Mouse (Mus musculus) kidney, embryonic 15.5 days (tissue): ENCODE measurements around the gene Syt12. TPM values are rescaled to one million over a fixed set of nuclear protein-coding genes. Genes with fewer than 3 reads are reported as not detected.

Source experiments
- ATAC-seq: fragments of 200-750 bp; cut with Nextera tagmentation; replicated peaks from 2 replicates; pipeline ENCODE4 v1.8.0; 2017; ENCODE audit warnings: moderate TSS enrichment; ENCODE audit not compliant: low FRiP score
- H3K27ac ChIP-seq: fragments of 300-500 bp; sonication (generic); 2 replicates; pipeline ENCODE4 v1.5.1; 2015; ENCODE audit warnings: mild to moderate bottlenecking, inconsistent platforms
- H3K27me3 ChIP-seq: fragments of 300-500 bp; sonication (generic); 2 replicates; pipeline ENCODE4 v1.6.1; 2015; ENCODE audit warnings: inconsistent platforms
- H3K36me3 ChIP-seq: fragments of 300-500 bp; sonication (generic); 2 replicates; pipeline ENCODE4 v1.6.1; 2015; ENCODE audit warnings: inconsistent platforms
- H3K4me1 ChIP-seq: fragments of 300-500 bp; sonication (generic); 2 replicates; pipeline ENCODE4 v1.6.1; 2015; ENCODE audit warnings: inconsistent platforms
- H3K4me2 ChIP-seq: fragments of 300-500 bp; sonication (generic); 2 replicates; pipeline ENCODE4 v1.6.1; 2015; ENCODE audit warnings: moderate library complexity, mild to moderate bottlenecking, inconsistent platforms
- H3K4me3 ChIP-seq: fragments of 300-500 bp; sonication (generic); replicated peaks from 2 replicates; pipeline ENCODE4 v1.5.1; 2015; ENCODE audit warnings: mild to moderate bottlenecking, inconsistent platforms
- H3K9ac ChIP-seq: fragments of 300-500 bp; sonication (generic); 2 replicates; pipeline ENCODE4 v1.6.1; 2015; ENCODE audit warnings: mild to moderate bottlenecking, inconsistent platforms
- H3K9me3 ChIP-seq: fragments of 300-500 bp; sonication (generic); replicated peaks from 2 replicates; pipeline ENCODE4 v1.6.1; 2016; ENCODE audit warnings: inconsistent platforms
- WGBS: fragments of 180-500 bp; shearing (Covaris S2); methylation state at CpG from one replicate; pipeline ENCODE4 v1.1.7; 2015; ENCODE audit warnings: mixed read lengths; 5-methylcytosine and 5-hydroxymethylcytosine counted together
- polyA plus RNA-seq: library from polyadenylated mRNA; unstranded; fragments of >200 nt; fragmentation: Nextera tagmentation; extraction: Ambion mirVana; gene quantifications from 2 replicates; pipeline ENCODE4 v1.2.1, GENCODE M21; 2015

The Syt12 gene
- polyA plus RNA-seq, 1 experiment from 2014 or later: 2.9 TPM

DNA sequence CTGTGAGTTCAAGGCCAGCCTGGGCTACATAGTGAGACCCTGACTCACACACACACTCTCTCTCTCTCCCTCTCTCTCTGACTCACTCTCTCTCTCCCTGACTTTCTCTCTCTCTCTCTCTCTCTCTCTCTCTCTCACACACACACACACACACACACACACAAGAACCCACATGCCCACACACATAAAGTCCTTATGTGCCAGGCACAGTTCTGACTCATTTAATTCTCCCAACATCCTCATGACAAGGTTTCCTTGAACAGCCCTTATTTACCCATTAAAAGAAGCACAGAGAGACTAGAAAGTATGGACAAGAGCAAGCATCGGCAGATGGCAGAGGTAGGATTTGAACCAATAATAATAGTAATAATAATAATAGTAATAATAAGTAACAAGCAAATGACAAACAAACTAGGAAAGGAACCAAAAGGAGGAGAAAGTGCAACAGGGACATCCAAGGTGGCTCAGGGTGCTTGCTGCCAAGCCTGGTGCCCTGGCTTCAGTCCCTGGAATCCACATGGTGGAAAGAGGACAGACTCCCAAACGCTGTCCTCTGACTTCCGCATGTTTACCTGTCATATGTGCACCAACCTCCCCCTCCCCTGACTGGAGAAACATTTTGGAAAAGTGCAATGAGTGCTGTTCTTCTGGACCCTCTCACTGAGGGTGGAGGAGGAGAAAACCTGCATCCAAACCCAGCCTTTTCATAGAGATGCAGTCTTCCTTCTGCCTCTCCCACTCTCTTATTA is 5.0 kb upstream of the Syt12 start:
- Histone ChIP-seq H3K36me3 (no peaks in the 10 kb centered on the region), H3K4me2 (no peak overlapping the region), H3K27me3 (0 out of 2 replicates have a peak, but pooled peaks cover 4% of the 10 kb centered on the region), H3K27ac (no peak overlapping the region), H3K4me1 (peaks cover 25% of the 10 kb centered on the region), H3K9ac (no peak overlapping the region), H3K4me3 (no peak overlapping the region), H3K9me3 (no peaks in the 10 kb centered on the region)
- no peak for ATAC-seq
- 78% methylated on average over 3 of the region's 3 CpGs for WGBS

- no peak overlapping the region for H3K4me2 ChIP-seq
- no peak overlapping the region for H3K27ac ChIP-seq
- peaks cover 12% of the 10 kb centered on the region for H3K27me3 ChIP-seq
- H3K9ac ChIP-seq: no peak overlapping the region
- H3K36me3 ChIP-seq: no peaks in the 10 kb centered on the region
- WGBS: 42% methylated on average over 4 of the region's 4 CpGs
- H3K9me3 ChIP-seq: no peaks in the 10 kb centered on the region
- peaks cover 34% of the 10 kb centered on the region for H3K4me1 ChIP-seq
- no peak for ATAC-seq
- no peak overlapping the region for H3K4me3 ChIP-seq
These were observed 4.1 kb upstream of the Syt12 start for GRCm38 (mm10) chr19:4481326-4481725.

DNA sequence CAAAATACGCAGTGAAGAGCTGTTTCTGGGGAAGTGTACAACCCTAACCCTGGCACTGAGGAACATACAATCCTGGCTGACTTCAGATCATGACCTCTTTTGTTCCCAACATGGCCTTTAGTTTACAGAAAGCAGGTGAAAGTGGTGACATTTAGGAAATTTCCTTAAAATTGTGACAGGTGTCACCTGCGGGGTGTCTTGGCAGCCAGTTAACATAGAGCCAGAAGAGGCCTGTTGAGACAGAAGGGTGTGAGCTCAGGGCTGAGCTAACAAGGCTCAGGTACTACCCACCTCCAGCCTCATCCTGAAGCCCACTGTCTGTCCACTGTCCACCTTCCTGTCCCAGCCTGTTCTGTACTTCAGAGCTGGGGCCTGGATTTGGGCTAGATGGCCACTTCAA is 2.8 kb upstream of the Syt12 start:
- WGBS: 86% methylated on average over 2 of the region's 2 CpGs
- ATAC-seq: no peak

GRCm38 (mm10) chr19:4478190-4478516 is 906 bp upstream of the Syt12 start:
- H3K36me3 ChIP-seq: no peaks in the 10 kb centered on the region
- peak overlapping the region; percentile 100; the same call in 1 of the 2 replicates for H3K4me2 ChIP-seq
- H3K27ac ChIP-seq: no peak overlapping the region
- 50% methylated on average over 1 of the region's 1 CpGs for WGBS
- no peak overlapping the region for H3K9ac ChIP-seq
- H3K9me3 ChIP-seq: no peaks in the 10 kb centered on the region
- no peak for ATAC-seq
- H3K4me3 ChIP-seq: no peak overlapping the region
- peaks cover 32% of the 10 kb centered on the region for H3K27me3 ChIP-seq
- peaks cover 27% of the 10 kb centered on the region for H3K4me1 ChIP-seq

More for the DNA sequence above, 2.8 kb upstream of the Syt12 start:
- Histone ChIP-seq H3K4me2 (no peak overlapping the region), H3K9ac (no peak overlapping the region), H3K4me1 (peaks cover 36% of the 10 kb centered on the region), H3K27ac (no peak overlapping the region), H3K27me3 (peaks cover 25% of the 10 kb centered on the region), H3K36me3 (no peaks in the 10 kb centered on the region), H3K4me3 (no peak overlapping the region), H3K9me3 (no peaks in the 10 kb centered on the region)

- H3K4me3 ChIP-seq: peak overlapping the region; percentile 64
- H3K9ac ChIP-seq: peak overlapping the region; percentile 58
- H3K4me2 ChIP-seq: peak overlapping the region; percentile 100
- peaks cover 32% of the 10 kb centered on the region for H3K27me3 ChIP-seq
- WGBS: under 1% methylated on average over 68 of the region's 70 CpGs
- H3K4me1 ChIP-seq: peaks cover 27% of the 10 kb centered on the region
- peak; percentile 80 for ATAC-seq
- H3K27ac ChIP-seq: peak overlapping the region; percentile 37; the same call in 1 of the 2 replicates
- no peaks in the 10 kb centered on the region for H3K36me3 ChIP-seq
- H3K9me3 ChIP-seq: no peaks in the 10 kb centered on the region
These were observed 518 bp downstream of the Syt12 start for GRCm38 (mm10) chr19:4476601-4477257.

- Histone ChIP-seq H3K27me3 (peaks cover 32% of the 10 kb centered on the region), H3K9ac (no peak overlapping the region), H3K36me3 (no peaks in the 10 kb centered on the region), H3K4me3 (no peak overlapping the region), H3K4me1 (peaks cover 27% of the 10 kb centered on the region), H3K4me2 (no peak overlapping the region), H3K27ac (no peak overlapping the region), H3K9me3 (no peaks in the 10 kb centered on the region)
- WGBS: 62% methylated on average over 11 of the region's 11 CpGs
- ATAC-seq: no peak
These were observed 1.9 kb downstream of the Syt12 start for GRCm38 (mm10) chr19:4475224-4475925.

- 66% methylated on average over 3 of the region's 3 CpGs for WGBS
- peaks cover 27% of the 10 kb centered on the region for H3K4me1 ChIP-seq
These were observed 2.5 kb downstream of the Syt12 start for GRCm38 (mm10) chr19:4474739-4475138.

GRCm38 (mm10) chr19:4473549-4473948 is 3.7 kb downstream of the Syt12 start:
- Histone ChIP-seq H3K9me3 (no peaks in the 10 kb centered on the region), H3K4me2 (no peak overlapping the region), H3K27ac (no peak overlapping the region), H3K9ac (no peak overlapping the region), H3K27me3 (peaks cover 32% of the 10 kb centered on the region), H3K4me3 (no peak overlapping the region), H3K4me1 (peaks cover 27% of the 10 kb centered on the region), H3K36me3 (no peaks in the 10 kb centered on the region)
- no peak for ATAC-seq
- 90% methylated on average over 5 of the region's 5 CpGs for WGBS

More at GRCm38 (mm10) chr19:4474739-4475138, 2.5 kb downstream of the Syt12 start:
- H3K4me3 ChIP-seq: no peak overlapping the region
- peaks cover 32% of the 10 kb centered on the region for H3K27me3 ChIP-seq
- no peak overlapping the region for H3K27ac ChIP-seq
- no peak overlapping the region for H3K9ac ChIP-seq
- no peak overlapping the region for H3K4me2 ChIP-seq
- H3K9me3 ChIP-seq: no peaks in the 10 kb centered on the region
- no peaks in the 10 kb centered on the region for H3K36me3 ChIP-seq
- ATAC-seq: no peak

DNA sequence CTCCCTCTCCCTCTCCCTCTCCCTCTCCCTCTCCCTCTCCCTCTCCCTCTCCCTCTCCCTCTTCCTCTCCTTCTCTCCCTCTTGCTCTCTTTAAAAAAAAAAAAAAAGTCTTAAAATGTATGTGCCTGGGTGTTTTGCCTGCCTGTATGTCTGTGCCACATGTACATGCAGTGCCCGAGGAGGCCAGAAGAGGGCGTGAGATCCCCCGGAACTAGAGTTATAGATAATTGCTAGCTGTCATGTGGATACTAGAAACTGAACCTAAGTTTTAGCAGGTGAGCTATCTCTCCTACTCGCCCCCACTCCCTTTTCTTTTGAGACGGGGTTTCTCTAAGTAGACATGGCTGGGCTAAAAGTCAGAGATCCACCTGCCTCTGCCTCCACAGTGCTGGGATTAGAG is 8.9 kb downstream of the Syt12 start:
- H3K27me3 ChIP-seq: no peaks in the 10 kb centered on the region
- H3K27ac ChIP-seq: no peak overlapping the region
- H3K36me3 ChIP-seq: no peaks in the 10 kb centered on the region
- H3K4me3 ChIP-seq: no peak overlapping the region
- H3K9me3 ChIP-seq: no peaks in the 10 kb centered on the region
- H3K4me2 ChIP-seq: no peak overlapping the region
- H3K4me1 ChIP-seq: no peaks in the 10 kb centered on the region
- no peak for ATAC-seq
- no peak overlapping the region for H3K9ac ChIP-seq
- 35% methylated on average over 5 of the region's 5 CpGs for WGBS

GRCm38 (mm10) chr19:4464666-4465065 is 12.6 kb downstream of the Syt12 start:
- H3K27me3 ChIP-seq: no peaks in the 10 kb centered on the region
- 79% methylated on average over 4 of the region's 4 CpGs for WGBS
- no peaks in the 10 kb centered on the region for H3K36me3 ChIP-seq
- H3K4me3 ChIP-seq: no peak overlapping the region
- no peak overlapping the region for H3K4me2 ChIP-seq
- no peaks in the 10 kb centered on the region for H3K4me1 ChIP-seq
- H3K9me3 ChIP-seq: no peaks in the 10 kb centered on the region
- ATAC-seq: no peak
- no peak overlapping the region for H3K27ac ChIP-seq
- H3K9ac ChIP-seq: no peak overlapping the region

DNA sequence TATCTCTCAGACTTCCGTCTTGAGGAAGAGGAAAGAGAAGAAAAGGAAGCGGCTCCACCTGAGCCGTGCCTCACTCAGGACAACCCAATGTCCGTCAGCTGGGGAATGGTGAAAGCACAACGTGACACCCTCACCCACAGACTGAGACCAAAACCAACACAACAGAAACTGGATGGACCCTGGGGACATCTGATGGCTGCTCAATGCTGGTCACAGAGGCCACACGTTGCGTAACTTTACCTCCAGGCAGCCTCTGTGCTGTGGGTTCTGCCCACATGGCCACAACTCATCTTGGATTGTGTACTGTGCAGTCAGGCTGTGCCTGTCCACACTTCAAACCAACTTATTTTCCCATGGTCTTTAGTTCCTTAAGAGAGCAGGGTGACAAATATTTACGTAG is 15.3 kb downstream of the Syt12 start:
- Histone ChIP-seq H3K4me1 (peaks cover 3% of the 10 kb centered on the region), H3K9me3 (no peaks in the 10 kb centered on the region), H3K27ac (no peak overlapping the region), H3K4me3 (no peak overlapping the region), H3K4me2 (no peak overlapping the region), H3K36me3 (no peaks in the 10 kb centered on the region), H3K27me3 (no peaks in the 10 kb centered on the region), H3K9ac (no peak overlapping the region)
- 83% methylated on average over 8 of the region's 8 CpGs for WGBS
- ATAC-seq: no peak

DNA sequence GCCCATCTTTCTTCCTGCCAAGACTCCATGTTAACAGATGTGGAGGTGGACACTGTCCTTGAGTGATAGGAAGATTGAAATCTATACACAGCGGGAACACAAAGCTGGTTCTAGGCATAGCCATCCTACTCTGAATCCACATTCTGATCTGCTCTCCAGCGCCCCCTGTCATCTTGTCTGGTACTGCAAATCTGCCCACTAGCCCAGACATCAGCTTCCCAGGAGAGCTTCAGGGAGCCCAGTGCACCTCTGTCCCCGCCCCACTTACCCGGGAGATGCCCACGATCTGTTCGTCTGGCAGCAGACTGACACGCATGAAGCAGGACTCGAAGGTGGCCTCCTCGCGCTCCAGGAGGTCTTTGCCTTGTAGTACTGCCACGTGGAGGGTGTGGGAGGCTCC is 21.0 kb downstream of the Syt12 start:
- 15% methylated on average over 11 of the region's 11 CpGs for WGBS
- peak overlapping the region; percentile 37 for H3K4me2 ChIP-seq

More for the DNA sequence above, 21.0 kb downstream of the Syt12 start:
- H3K27ac ChIP-seq: no peak overlapping the region
- H3K36me3 ChIP-seq: no peaks in the 10 kb centered on the region
- ATAC-seq: no peak
- no peaks in the 10 kb centered on the region for H3K27me3 ChIP-seq
- H3K9ac ChIP-seq: no peak overlapping the region
- no peaks in the 10 kb centered on the region for H3K9me3 ChIP-seq
- no peak overlapping the region for H3K4me3 ChIP-seq
- H3K4me1 ChIP-seq: peaks cover 40% of the 10 kb centered on the region
